Mouse (Mus musculus): ENCODE results near the gene Olfr982.

Gene Olfr982

DNA sequence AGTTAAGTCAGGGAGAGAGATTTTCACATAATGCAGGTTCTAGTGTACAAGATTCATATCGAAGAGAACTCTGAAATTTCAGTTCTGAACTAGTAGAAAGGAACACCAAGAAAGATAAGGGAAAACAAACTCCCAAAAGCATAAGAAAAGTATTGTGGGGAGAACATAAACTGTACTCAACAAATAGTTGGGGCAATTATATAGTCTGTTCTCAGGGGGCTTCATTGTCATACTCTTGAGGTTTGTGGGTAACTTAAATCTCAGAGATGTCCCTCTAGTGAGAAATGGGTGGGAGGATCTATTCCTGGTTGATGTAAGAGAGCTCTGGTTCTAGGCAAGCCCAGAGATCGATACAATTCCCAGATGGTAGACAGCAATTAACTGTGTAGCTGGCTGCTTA, at the start of gene Olfr982:
Gene Olfr982 (plus strand): TSS at position 301 of the 400 bp plus-strand sequence.
- ATAC-seq (ENCODE audit: low TSS enrichment) = no peak

DNA sequence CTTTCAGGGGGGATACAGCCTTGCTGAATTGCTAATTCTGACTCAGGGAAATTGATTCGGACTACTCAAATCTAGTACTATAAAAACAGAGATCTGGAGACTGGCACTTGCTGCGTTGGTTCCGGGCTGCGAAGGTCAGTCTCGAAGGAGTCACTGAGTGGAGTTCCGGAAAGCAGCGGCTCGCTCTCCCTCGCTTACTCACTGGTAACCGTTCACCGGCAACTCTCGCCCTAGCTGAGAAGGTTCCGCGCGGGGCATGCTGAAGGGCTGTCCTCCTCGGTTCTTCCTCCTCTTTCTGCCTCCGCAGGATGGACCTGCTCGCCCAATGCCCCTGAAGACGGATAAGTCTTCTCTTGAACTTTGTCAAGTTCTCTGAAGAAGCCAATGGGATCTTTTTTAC, 23.5 kb upstream of the Olfr982 start:
- no peak for ATAC-seq (ENCODE audit: low TSS enrichment)

DNA sequence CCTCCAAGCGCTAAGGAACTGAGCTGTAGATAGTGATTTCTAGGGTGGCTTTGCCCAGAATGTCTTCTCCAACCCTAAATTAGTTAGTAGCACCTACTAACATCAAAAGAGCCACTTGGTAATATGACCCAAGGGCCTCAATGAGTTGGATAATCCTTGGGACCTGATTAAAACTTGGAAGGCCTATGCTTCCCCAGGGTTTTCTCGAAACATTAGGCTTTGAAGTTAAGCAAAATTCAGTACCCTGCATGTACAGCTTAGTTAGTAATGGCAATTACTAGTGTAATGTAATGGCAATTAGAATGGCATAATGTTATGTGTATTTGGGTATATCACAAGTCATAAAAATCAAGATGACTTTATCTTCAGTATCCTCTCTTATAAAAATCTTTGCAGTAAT, 19.9 kb downstream of the Olfr982 start, which contains the start of gene Olfr983:
Gene Olfr983 (minus strand): TSS at position 101 of the 400 bp plus-strand sequence.
- ATAC-seq (ENCODE audit: low TSS enrichment) = no peak

DNA sequence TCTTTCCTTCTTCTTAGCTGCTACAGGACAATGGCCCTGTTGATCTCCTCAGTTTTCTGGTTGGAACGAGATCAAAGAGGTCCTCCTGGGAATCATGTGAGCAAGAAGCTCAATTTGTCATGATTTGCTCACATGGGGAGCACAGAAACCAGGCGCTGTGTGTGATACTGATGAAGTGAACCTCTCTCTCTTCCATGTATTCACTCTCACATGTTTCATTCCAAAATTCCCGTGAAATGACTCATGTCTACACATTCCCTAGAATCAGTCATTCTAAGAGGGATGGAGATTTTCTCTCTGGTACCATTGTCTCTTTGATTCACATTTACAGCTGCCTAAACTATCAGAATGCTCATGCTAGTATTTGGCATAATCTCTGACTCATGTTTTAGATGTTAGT, 21.1 kb downstream of the Olfr982 start:
- ATAC-seq (ENCODE audit: low TSS enrichment) = no peak

DNA sequence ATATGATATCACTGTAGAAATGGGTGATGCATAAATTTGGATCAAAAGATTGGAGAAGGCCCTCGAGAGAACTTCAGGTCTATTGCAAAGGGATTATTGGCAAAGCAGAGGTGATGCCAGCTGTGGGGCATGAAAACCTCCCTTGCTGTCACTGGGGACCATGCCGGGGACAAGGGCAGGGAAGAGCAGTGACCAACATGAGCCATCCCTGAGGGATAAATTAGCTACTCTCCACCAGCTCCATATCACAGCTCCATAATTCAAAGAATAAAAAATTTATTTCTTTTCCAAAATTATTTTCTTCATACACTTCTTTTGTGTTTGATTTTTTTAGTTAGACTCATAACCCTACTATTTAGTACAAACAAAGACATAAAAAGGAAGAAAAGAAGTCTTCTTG, 40.5 kb downstream of the Olfr982 start, which contains the start of gene Olfr984:
Gene Olfr984 (minus strand): TSS at position 101 of the 400 bp plus-strand sequence.
- ATAC-seq (ENCODE audit: low TSS enrichment) = no peak

DNA sequence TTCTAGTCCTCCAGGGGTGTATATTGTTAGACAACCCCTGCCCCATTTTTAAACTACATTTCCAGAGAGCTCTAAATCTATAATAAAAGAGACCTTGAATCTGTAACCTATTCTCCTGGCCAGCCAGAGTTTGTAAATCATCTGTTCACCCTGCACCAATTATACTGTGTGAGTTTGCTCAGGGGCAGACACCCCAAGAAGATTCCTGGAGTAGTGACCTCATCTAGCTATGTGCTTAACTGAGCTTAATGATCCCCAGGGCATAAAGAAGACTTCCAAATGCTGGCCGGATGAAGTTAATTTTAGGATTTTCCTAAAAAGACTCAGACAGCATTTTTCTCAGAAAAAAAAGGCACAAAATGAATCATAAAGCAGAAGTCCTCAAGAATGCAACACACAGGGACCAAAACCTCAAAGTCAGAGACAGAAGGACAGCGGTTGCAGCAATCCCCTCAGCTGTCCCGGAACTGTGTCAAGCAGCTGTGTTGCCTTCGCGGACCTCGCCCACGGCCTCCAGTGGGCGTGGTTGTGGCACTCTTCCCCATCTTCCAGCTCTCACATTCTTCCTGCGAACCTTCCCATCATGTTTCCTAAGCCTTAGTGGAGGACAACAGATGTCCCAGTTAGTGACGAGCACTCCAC, 43.1 kb downstream of the Olfr982 start:
- ATAC-seq (ENCODE audit: low TSS enrichment) = peak; percentile 95

DNA sequence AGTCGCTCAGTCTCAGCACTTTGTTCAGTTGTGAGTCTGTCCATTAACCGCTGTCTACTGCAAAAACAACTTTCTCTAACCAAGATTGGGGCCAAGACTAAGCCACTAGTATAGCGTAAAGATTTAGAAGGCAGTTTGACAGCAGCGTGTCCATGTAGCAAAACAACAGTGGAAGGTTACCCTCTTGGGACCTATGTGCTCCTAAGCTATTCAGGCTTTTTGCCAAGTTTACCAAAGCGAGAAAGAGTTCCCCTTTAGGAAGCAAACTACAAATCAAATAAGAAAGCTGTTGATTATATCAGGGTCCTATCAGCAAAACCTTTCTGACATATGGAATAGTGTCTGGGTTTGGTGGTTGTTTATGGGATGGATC, 43.6 kb downstream of the Olfr982 start:
- ATAC-seq (ENCODE audit: low TSS enrichment) = no peak
